Mouse (Mus musculus) cerebellum, adult 18-20 months (tissue): ENCODE results near the gene Dcbld2.

Experiments
- DNase-seq, 2 experiments: peaks; one replicate each; pipeline ENCODE4 v3.0.0; 2021

Dcbld2 gene

DNA sequence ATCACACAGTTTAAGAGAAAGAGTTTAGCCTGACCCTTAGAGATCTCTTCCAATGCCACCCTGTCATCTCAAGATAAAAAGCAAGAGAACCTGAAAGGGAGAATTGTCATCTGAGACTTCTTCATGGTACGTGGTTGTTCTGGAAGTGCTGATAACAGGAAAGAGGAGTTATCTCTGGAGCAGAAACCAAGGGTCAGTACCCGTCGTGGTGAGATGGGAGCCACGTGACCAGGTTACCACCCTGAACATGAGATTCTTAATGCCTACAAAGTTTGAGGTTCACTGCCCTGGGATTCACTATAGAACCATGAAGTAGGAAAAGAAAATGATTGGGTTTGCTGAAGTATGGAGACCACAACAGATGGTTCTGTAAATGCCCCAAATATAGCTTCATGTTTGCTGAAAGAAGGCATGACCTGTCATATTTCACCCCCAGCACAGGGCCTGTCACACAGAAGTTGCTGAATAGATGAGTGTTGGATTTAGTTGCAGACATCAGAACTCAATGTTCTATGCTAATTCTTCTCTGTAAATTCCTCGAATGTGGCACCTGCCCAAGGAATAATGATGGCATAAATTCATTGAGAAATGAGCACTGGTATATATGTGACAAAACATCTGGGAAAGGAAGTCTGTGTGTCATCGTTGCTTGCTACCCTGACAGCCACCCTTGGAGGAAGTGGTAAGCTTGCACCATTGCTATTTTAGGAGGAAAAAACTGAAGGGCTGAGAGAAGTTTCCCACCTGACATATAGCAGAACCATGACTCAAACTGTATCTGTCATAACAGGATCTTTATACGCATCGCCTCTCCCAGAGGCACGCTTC lies 89.9 kb downstream of the Dcbld2 start:
- DNase-seq, result no peak

DNA sequence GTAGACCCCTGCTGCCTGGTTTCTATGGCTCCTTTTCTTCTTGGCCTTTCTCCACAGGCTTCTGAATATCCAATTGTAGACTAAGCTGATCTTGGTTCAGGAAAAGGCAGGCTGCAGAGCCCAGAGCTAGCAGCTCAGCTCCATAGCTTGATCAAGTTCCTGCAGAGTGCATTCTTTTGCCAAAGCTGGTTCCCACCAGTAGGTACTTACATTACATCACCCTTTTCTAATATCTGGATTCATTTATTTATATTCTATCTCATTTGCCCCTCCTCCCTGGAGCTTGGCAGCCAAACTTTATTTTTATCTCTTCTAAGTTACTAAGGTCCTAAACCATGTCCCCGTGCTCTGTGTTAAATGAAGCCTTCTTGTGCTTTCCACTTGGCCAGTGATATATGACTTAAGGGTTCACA lies 90.9 kb downstream of the Dcbld2 start:
- no peak for DNase-seq

DNA sequence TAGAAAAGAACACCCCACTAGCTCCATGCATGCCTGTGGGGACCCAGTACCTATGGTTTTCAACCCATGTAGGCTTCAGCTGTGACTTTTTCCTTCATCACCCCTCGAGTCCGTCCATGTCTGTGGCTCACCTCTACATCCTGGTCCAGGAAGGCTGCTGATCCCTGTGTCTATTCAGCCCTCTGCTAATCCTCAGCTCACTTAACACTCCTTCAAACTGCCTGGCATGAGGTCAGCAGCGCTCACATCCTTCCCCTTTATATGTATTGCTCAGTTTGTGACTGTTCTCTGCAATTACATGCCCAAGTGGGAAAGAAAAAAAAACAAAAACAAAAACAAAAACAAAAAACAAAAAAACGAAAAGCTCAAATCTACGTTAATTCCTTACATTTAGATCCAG lies 91.4 kb downstream of the Dcbld2 start:
- no peak for DNase-seq

DNA sequence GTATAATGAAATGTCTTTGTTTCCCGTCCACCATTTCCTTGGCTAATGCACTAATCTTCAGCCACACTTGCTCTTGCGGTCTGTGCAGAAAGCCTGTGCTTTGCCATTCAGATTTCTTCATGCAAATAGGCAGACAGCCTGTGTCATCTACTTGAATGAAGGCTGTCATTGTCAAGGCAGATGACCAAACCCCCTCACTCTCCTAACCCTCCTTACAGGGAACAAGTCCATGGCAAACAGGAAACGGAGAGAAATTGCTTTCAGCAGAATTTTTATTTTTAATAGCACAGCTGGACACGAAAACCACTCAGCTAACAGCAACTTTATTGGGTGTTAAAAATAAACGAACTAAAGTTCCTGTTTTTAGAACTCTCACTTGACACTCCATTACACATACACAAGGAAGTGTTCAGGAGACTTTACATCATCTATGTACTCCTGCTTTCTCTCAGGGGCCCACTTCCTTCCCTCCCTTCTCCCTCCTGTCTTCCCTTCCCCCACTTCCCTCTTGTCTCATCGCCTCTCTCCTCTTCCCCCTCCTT lies 93.6 kb downstream of the Dcbld2 start:
- DNase-seq, result no peak

DNA sequence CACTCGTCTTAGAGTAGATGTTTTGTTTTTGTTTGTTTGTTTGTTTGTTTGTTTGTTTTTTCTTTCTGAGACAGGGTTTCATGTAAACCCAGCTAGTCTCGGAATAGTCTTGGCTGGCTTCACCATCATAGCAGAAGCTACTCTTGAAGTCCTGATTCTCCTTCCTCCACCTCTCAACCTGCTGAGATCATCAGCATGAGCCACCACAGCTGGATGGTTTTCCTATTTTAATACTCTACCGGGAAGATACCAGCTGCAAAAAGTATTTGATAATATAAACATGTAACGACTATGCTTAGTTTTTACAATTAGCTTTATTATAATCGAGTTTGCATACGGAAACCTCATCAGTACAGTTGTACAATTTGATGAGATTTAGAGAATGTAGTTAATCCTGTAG lies 94.3 kb downstream of the Dcbld2 start:
- no peak for DNase-seq

DNA sequence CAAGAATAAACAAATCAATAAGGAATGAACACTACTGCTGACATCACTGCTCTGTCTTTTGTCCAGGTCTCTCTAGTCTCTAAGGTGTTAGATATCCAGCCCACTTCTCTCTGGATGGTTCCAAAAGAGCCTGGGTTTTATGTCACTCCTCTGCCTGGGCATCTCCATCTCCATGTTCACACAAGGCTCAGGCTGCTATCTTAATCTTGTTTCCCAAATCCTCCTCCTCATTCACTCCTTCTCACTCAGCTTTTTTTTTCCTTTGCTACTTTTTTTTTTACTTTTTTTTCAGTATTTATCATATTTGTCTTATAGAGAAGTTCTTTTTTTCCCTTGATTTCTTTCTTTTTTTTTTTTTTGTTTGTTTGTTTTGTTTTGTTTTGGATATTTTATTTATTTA lies 96.7 kb downstream of the Dcbld2 start:
- no peak for DNase-seq

DNA sequence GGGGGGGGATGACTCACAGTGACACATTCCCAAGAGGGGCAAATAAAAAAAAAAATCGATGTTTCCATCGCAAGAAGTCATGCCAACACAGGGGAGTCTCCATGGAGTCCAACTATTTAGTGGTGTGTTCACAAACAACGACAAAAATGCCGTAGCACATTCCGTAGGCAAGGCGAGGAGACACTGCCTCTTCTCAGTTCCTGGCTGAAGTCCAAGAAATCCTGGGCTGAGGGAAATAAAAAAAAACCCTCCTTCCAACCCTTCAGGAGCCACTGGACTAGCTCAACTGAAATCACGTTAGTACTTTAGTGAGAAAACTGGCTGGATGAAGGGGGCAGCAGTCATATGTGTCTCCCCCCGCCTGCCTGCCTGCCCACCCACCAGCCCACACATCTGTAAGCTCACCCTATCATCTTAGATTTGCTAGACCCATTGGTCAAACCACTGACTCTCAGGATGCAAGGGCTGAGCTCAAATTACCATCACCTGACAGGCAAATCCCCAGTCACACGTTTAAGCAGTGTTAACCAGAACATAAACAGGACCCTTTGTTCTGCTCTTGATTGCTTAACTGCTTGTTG lies 104.0 kb downstream of the Dcbld2 start:
- no peak for DNase-seq

DNA sequence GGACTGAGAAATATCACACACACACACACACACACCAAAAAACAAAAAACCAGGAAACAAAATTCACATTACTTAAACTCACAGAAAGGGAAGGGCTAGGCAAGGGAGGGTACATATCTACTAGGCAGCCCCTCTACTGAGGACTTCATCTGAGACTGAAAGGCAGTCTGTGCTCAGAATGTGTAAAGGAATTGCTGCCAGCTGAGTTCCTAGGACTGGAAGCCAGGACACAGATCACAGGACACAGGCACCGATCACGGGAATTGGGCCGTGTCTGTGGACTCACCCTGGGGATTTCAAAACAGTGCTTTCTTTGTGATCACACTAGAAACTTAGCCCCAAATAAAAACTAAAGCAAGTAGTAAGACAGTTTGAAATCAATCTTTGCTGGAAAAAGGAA lies 104.6 kb downstream of the Dcbld2 start:
- peak in 1 of 2 experiments; percentile 20 for DNase-seq

DNA sequence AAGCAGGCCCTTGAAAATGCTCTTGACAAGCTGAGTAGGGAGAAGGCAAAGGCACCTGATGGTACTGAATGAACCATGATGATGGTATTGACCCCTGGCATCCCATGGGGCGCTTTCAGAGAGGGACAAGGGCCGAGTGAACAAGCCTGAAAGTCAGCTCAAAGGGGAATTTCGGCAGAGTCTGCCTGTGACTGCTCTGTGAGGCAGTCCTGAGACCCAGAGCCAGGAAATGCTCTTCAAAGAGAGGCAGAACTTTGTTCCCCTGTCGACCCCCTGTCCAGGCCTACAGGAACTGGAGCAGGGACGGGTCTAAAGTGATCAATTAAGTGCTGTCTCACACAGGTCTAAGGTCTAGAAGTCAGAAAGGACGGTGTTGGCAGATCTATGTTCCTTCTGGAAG lies 105.5 kb downstream of the Dcbld2 start:
- no peak for DNase-seq

DNA sequence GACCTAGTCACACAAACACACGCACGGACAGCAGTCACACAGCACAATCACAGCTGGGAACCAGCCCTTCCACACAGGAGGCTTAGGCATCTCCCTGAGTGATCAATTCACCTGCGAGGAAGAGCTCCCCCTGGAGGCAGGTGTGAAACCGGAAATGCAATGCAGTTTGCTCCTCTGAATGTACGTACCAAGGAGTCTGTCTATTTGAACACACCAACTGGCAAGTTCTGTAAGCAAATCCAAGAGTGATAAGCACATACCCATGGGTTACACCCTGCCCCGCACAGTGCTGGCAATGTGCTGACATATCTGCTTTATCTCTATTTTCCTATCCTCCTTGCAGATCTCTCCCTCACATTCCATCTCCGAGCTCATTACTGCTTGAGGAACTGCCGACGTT lies 106.3 kb downstream of the Dcbld2 start:
- no peak for DNase-seq

DNA sequence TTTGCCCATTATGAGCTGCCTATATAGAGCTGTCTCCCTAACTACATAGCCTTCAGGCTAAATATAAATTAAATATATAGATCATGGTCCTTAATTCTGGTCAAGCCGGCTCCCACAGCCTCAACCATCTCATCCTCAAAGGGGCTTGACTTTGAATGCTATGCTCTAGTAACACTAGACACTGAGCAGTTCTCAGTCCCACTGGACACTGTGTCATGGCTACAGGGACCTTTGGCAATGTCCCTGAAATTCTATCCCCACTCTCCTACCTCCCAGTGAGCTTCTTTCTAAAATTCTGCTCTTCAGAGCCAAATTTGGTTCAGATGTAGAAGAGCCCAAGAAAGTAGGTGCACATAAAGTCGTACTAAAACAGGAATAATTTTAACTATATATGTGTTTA lies 107.9 kb downstream of the Dcbld2 start:
- DNase-seq, result no peak

DNA sequence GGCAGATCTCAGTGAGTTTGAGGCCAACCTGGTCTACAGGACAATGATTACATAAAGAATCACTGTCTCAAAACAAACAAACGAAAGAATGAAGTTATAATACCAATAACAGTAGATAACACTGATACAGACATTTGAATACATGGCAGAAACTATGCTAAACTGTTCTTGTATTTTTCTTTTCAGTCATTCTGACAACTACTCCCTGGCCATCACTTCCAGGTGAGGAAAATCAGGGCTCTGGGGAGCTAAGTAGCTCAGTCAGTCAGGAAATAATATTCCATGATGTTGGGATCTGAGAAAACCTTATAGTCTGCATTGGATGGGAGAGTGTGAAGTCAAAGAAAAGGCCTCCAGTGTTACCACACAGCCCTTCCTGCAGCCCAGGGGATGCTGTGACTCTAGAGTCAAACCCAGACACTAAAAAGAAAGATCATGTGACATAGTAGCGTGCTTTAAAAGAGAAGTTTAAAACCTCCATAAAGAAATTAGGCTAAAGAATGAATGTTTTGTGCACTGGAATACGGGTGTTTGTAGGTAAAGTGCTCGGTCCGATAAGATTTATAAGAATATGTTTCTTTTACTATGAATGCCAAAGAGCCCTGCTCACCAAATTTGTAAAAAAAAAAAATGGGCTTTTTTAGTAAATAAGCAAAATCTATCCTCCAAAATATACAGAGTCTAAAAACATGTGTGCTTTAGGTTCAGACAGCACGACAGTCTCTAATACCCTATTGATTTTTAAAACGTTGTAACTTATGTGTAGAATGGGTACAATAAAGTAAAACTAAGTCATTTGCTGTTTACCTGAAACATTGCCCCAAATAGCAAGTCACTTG lies 108.9 kb downstream of the Dcbld2 start:
- DNase-seq, result no peak
